Mouse (Mus musculus): ENCODE data around the gene Abhd8. TPM values are rescaled to one million over a fixed set of nuclear protein-coding genes. Genes with fewer than 3 reads are reported as not detected.

The Abhd8 gene
- total and polyA plus RNA-seq, 3 experiments: 6.0 to 33.2 (median 8.5) TPM

GRCm38 (mm10) chr8:71407441-71407840 lies 56.0 kb downstream of the Abhd8 start:
- Histone ChIP-seq H3K9ac (ENCODE audit: insufficient read depth, low read depth) (no peak overlapping the region), H3K4me2 (ENCODE audit: insufficient read depth, low read depth, poor library complexity, severe bottlenecking) (no peak overlapping the region), H3K27ac (ENCODE audit: insufficient read depth, low read depth) (no peak overlapping the region), H3K4me3 (replicated peaks in 1 of 3; ENCODE audit: low read depth in 2 of 3, low read length in 2 of 3, poor library complexity in 1 of 3) (no peak overlapping the region), H3K9me3 (replicated peaks; ENCODE audit: low read length) (no peaks in the 10 kb centered on the region), H3K27me3 (replicated peaks) (no peaks in the 10 kb centered on the region), H3K79me2 (replicated peaks; ENCODE audit: control insufficient read depth, extremely low read depth, insufficient read depth, poor library complexity, severe bottlenecking) (peaks cover 7% of the 10 kb centered on the region; the same call in 1 of the 2 replicates), H3K36me3 (replicated peaks in 1 of 2; ENCODE audit: control insufficient read depth in 1 of 2, insufficient read depth in 1 of 2, low read length in 1 of 2) (peaks cover 43 to 65% of the 10 kb centered on the region in 2 experiments), H3K4me1 (ENCODE audit: control insufficient read depth in 1 of 2, insufficient read depth in 2 of 2) (peaks cover 17 to 41% of the 10 kb centered on the region in 2 experiments)
- in situ Hi-C loops (cut with MboI; ENCODE audit: low pct_ligation_motif_present, low pct_unique_long_range_greater_than_20kb, low sequenced_read_pairs): loop anchor here (5.0 kb wide), 1 partner anchor 35 kb away; the partner anchor contains the start of gene Ocel1
- no peak for TF ChIP-seq EP300 (IDR thresholded peaks at IDR 0.05; ENCODE audit: low read length)
- dilution Hi-C loops (cut with MboI; ENCODE audit: extremely low pct_ligation_motif_present, extremely low pct_unique_long_range_greater_than_20kb, low sequenced_read_pairs): no loop called here
- no peak for DNase-seq (ENCODE audit: extremely low read depth)

Other genes starting within 250 kb of the Abhd8 start
Only the 20 nearest of the 26 such genes appear.
- 118 and 130 TPM in 2 replicates for gene Use1, start 96.8 kb downstream of the Abhd8 start, total RNA-seq (2012; rRNA removed)
- 69.6 and 78.4 TPM in 2 replicates for gene Use1, start 96.8 kb downstream of the Abhd8 start, total RNA-seq (2014; rRNA removed)
- gene Use1, start 96.8 kb downstream of the Abhd8 start, polyA plus RNA-seq (2012; ENCODE audit: insufficient read length, low read depth): 98.7 and 111 TPM in 2 replicates
- 7.1 and 8.9 TPM in 2 replicates for gene Ocel1, start 92.4 kb downstream of the Abhd8 start, total RNA-seq (2012; rRNA removed)
- gene Ocel1, start 92.4 kb downstream of the Abhd8 start, total RNA-seq (2014; rRNA removed): 4.4 and 4.8 TPM in 2 replicates
- 4.5 and 7.4 TPM in 2 replicates for gene Ocel1, start 92.4 kb downstream of the Abhd8 start, polyA plus RNA-seq (2012; ENCODE audit: insufficient read length, low read depth)
- gene Nr2f6, start 81.7 kb downstream of the Abhd8 start, total RNA-seq (2012; rRNA removed): 25.2 and 25.3 TPM in 2 replicates
- 11.8 and 13.1 TPM in 2 replicates for gene Nr2f6, start 81.7 kb downstream of the Abhd8 start, total RNA-seq (2014; rRNA removed)
- 14.2 and 15.6 TPM in 2 replicates for gene Nr2f6, start 81.7 kb downstream of the Abhd8 start, polyA plus RNA-seq (2012; ENCODE audit: insufficient read length, low read depth)
- gene Ushbp1, start 67.9 kb downstream of the Abhd8 start, total RNA-seq (2012; rRNA removed): not detected in 2 replicates
- not detected in 2 replicates for gene Ushbp1, start 67.9 kb downstream of the Abhd8 start, total RNA-seq (2014; rRNA removed)
- not detected in 2 replicates for gene Ushbp1, start 67.9 kb downstream of the Abhd8 start, polyA plus RNA-seq (2012; ENCODE audit: insufficient read length, low read depth)
- 66.0 and 67.3 TPM in 2 replicates for gene Babam1, start 66.8 kb downstream of the Abhd8 start, total RNA-seq (2012; rRNA removed)
- gene Babam1, start 66.8 kb downstream of the Abhd8 start, total RNA-seq (2014; rRNA removed): 47.6 and 56.7 TPM in 2 replicates
- gene Babam1, start 66.8 kb downstream of the Abhd8 start, polyA plus RNA-seq (2012; ENCODE audit: insufficient read length, low read depth): 132 and 137 TPM in 2 replicates
- gene Ankle1, start 57.6 kb downstream of the Abhd8 start, total RNA-seq (2012; rRNA removed): 17.9 and 24.7 TPM in 2 replicates
- 9.0 and 9.4 TPM in 2 replicates for gene Ankle1, start 57.6 kb downstream of the Abhd8 start, total RNA-seq (2014; rRNA removed)
- gene Ankle1, start 57.6 kb downstream of the Abhd8 start, polyA plus RNA-seq (2012; ENCODE audit: insufficient read length, low read depth): 17.4 and 17.6 TPM in 2 replicates
- 150 and 180 TPM in 2 replicates for gene Mrpl34, start 1.3 kb upstream of the Abhd8 start, total RNA-seq (2012; rRNA removed)
- 80.1 and 94.4 TPM in 2 replicates for gene Mrpl34, start 1.3 kb upstream of the Abhd8 start, total RNA-seq (2014; rRNA removed)
- gene Mrpl34, start 1.3 kb upstream of the Abhd8 start, polyA plus RNA-seq (2012; ENCODE audit: insufficient read length, low read depth): 123 and 133 TPM in 2 replicates
- 59.3 and 62.8 TPM in 2 replicates for gene Dda1, start 5.5 kb upstream of the Abhd8 start, total RNA-seq (2012; rRNA removed)
- gene Dda1, start 5.5 kb upstream of the Abhd8 start, total RNA-seq (2014; rRNA removed): 49.8 and 57.4 TPM in 2 replicates
- gene Dda1, start 5.5 kb upstream of the Abhd8 start, polyA plus RNA-seq (2012; ENCODE audit: insufficient read length, low read depth): 65.8 and 78.1 TPM in 2 replicates
- gene Ano8, start 22.3 kb upstream of the Abhd8 start, total RNA-seq (2012; rRNA removed): 5.5 and 6.7 TPM in 2 replicates
- 1.8 and 1.9 TPM in 2 replicates for gene Ano8, start 22.3 kb upstream of the Abhd8 start, total RNA-seq (2014; rRNA removed)
- gene Ano8, start 22.3 kb upstream of the Abhd8 start, polyA plus RNA-seq (2012; ENCODE audit: insufficient read length, low read depth): 1.8 and 2.1 TPM in 2 replicates
- 26.7 and 29.0 TPM in 2 replicates for gene Gtpbp3, start 24.4 kb upstream of the Abhd8 start, total RNA-seq (2012; rRNA removed)
- gene Gtpbp3, start 24.4 kb upstream of the Abhd8 start, total RNA-seq (2014; rRNA removed): 19.5 and 20.7 TPM in 2 replicates
- 17.4 and 21.6 TPM in 2 replicates for gene Gtpbp3, start 24.4 kb upstream of the Abhd8 start, polyA plus RNA-seq (2012; ENCODE audit: insufficient read length, low read depth)
- gene Plvap, start 48.1 kb upstream of the Abhd8 start, total RNA-seq (2012; rRNA removed): 0.04 TPM in 1 of 2 replicates, not detected in the other
- not detected in 2 replicates for gene Plvap, start 48.1 kb upstream of the Abhd8 start, total RNA-seq (2014; rRNA removed)
- 0.27 and 0.37 TPM in 2 replicates for gene Plvap, start 48.1 kb upstream of the Abhd8 start, polyA plus RNA-seq (2012; ENCODE audit: insufficient read length, low read depth)
- not detected in 2 replicates for gene Ccdc194, start 62.1 kb upstream of the Abhd8 start, total RNA-seq (2012; rRNA removed)
- not detected in 2 replicates for gene Ccdc194, start 62.1 kb upstream of the Abhd8 start, total RNA-seq (2014; rRNA removed)
- gene Ccdc194, start 62.1 kb upstream of the Abhd8 start, polyA plus RNA-seq (2012; ENCODE audit: insufficient read length, low read depth): not detected in 2 replicates
- gene Bst2, start 73.8 kb upstream of the Abhd8 start, total RNA-seq (2012; rRNA removed): 404 and 424 TPM in 2 replicates
- 304 and 321 TPM in 2 replicates for gene Bst2, start 73.8 kb upstream of the Abhd8 start, total RNA-seq (2014; rRNA removed)
- gene Bst2, start 73.8 kb upstream of the Abhd8 start, polyA plus RNA-seq (2012; ENCODE audit: insufficient read length, low read depth): 214 and 243 TPM in 2 replicates
- 113 and 128 TPM in 2 replicates for gene Mvb12a, start 79.3 kb upstream of the Abhd8 start, total RNA-seq (2012; rRNA removed)
- gene Mvb12a, start 79.3 kb upstream of the Abhd8 start, total RNA-seq (2014; rRNA removed): 149 and 157 TPM in 2 replicates
- 80.5 and 82.1 TPM in 2 replicates for gene Mvb12a, start 79.3 kb upstream of the Abhd8 start, polyA plus RNA-seq (2012; ENCODE audit: insufficient read length, low read depth)
- 0.21 and 0.51 TPM in 2 replicates for gene Tmem221, start 95.2 kb upstream of the Abhd8 start, total RNA-seq (2012; rRNA removed)
- gene Tmem221, start 95.2 kb upstream of the Abhd8 start, total RNA-seq (2014; rRNA removed): not detected in 2 replicates
- not detected in 2 replicates for gene Tmem221, start 95.2 kb upstream of the Abhd8 start, polyA plus RNA-seq (2012; ENCODE audit: insufficient read length, low read depth)
- 0.04 TPM in 1 of 2 replicates, not detected in the other for gene Nxnl1, start 102.9 kb upstream of the Abhd8 start, total RNA-seq (2012; rRNA removed)
- not detected in 2 replicates for gene Nxnl1, start 102.9 kb upstream of the Abhd8 start, total RNA-seq (2014; rRNA removed)
- gene Nxnl1, start 102.9 kb upstream of the Abhd8 start, polyA plus RNA-seq (2012; ENCODE audit: insufficient read length, low read depth): 0.08 TPM in 1 of 2 replicates, not detected in the other
- gene Slc27a1, start 105.2 kb upstream of the Abhd8 start, total RNA-seq (2012; rRNA removed): 2.7 and 4.0 TPM in 2 replicates
- gene Slc27a1, start 105.2 kb upstream of the Abhd8 start, total RNA-seq (2014; rRNA removed): 1.8 and 2.3 TPM in 2 replicates
- gene Slc27a1, start 105.2 kb upstream of the Abhd8 start, polyA plus RNA-seq (2012; ENCODE audit: insufficient read length, low read depth): 2.3 and 2.4 TPM in 2 replicates
- gene Pgls, start 128.5 kb upstream of the Abhd8 start, total RNA-seq (2012; rRNA removed): 183 and 215 TPM in 2 replicates
- gene Pgls, start 128.5 kb upstream of the Abhd8 start, total RNA-seq (2014; rRNA removed): 94.2 and 118 TPM in 2 replicates
- gene Pgls, start 128.5 kb upstream of the Abhd8 start, polyA plus RNA-seq (2012; ENCODE audit: insufficient read length, low read depth): 72.5 and 74.9 TPM in 2 replicates
- gene Fam129c, start 134.0 kb upstream of the Abhd8 start, total RNA-seq (2012; rRNA removed): 95.2 and 136 TPM in 2 replicates
- gene Fam129c, start 134.0 kb upstream of the Abhd8 start, total RNA-seq (2014; rRNA removed): 86.3 and 89.2 TPM in 2 replicates
- gene Fam129c, start 134.0 kb upstream of the Abhd8 start, polyA plus RNA-seq (2012; ENCODE audit: insufficient read length, low read depth): 92.8 and 98.6 TPM in 2 replicates
- gene Colgalt1, start 147.3 kb upstream of the Abhd8 start, total RNA-seq (2012; rRNA removed): 85.3 and 92.0 TPM in 2 replicates
- 68.7 and 72.0 TPM in 2 replicates for gene Colgalt1, start 147.3 kb upstream of the Abhd8 start, total RNA-seq (2014; rRNA removed)
- 72.0 and 73.7 TPM in 2 replicates for gene Colgalt1, start 147.3 kb upstream of the Abhd8 start, polyA plus RNA-seq (2012; ENCODE audit: insufficient read length, low read depth)

All from CH12.LX (cell line).